Mouse (Mus musculus): ENCODE measurements at regions not wholly inside any gene's neighbourhood (a gene's known extent, or its start where the extent isn't known, plus 50 kb on each side); places are given as distances from the start of the nearest gene placed in this dataset.

- ATAC-seq (ENCODE audit: low read depth) (no peak), DNase-seq (no peak)
- no peak overlapping the region for H3K4me3 ChIP-seq (replicated peaks)
- no peaks in the 10 kb centered on the region for H3K9me3 ChIP-seq (replicated peaks)
- no peak overlapping the region for H3K27ac ChIP-seq
- H3K4me1 ChIP-seq (replicated peaks): peaks cover 42% of the 10 kb centered on the region
- H3K9ac ChIP-seq: no peak overlapping the region
- H3K4me2 ChIP-seq: no peak overlapping the region
- H3K36me3 ChIP-seq: no peaks in the 10 kb centered on the region
- WGBS (ENCODE audit: insufficient replicate concordance): 27% methylated on average over 7 of the region's 7 CpGs
- peaks cover 8% of the 10 kb centered on the region; the same call in 1 of the 2 replicates for H3K27me3 ChIP-seq
These were observed 57.5 kb upstream of the Sec14l1 start for GRCm38 (mm10) chr11:117057451-117057850.

GRCm38 (mm10) chr11:117059120-117059519 lies 55.8 kb upstream of the Sec14l1 start:
- Histone ChIP-seq H3K36me3 (no peaks in the 10 kb centered on the region), H3K4me3 (replicated peaks) (no peak overlapping the region), H3K9ac (no peak overlapping the region), H3K9me3 (replicated peaks) (no peaks in the 10 kb centered on the region), H3K27me3 (peaks cover 14% of the 10 kb centered on the region), H3K4me2 (no peak overlapping the region; the same call in 1 of the 2 replicates), H3K27ac (peak overlapping the region; percentile 13), H3K4me1 (replicated peaks) (peaks cover 42% of the 10 kb centered on the region)
- WGBS (ENCODE audit: insufficient replicate concordance): 25% methylated on average over 8 of the region's 8 CpGs
- DNase-seq (no peak), ATAC-seq (ENCODE audit: low read depth) (peak; percentile 58)

GRCm38 (mm10) chr11:117059981-117060705 lies 54.8 kb upstream of the Sec14l1 start:
- peak overlapping the region; percentile 64 for H3K4me2 ChIP-seq
- WGBS (ENCODE audit: insufficient replicate concordance): 12% methylated on average over 19 of the region's 19 CpGs
- H3K27me3 ChIP-seq: peaks cover 14% of the 10 kb centered on the region
- 0 out of 2 replicates have a peak overlapping the region, but pooled peaks have one; percentile 11 for H3K9ac ChIP-seq
- peak overlapping the region; percentile 34 for H3K4me3 ChIP-seq (replicated peaks)
- no peaks in the 10 kb centered on the region for H3K9me3 ChIP-seq (replicated peaks)
- H3K36me3 ChIP-seq: no peaks in the 10 kb centered on the region
- ATAC-seq (ENCODE audit: low read depth): peak; percentile 68
- DNase-seq: peak; percentile 50
- peaks cover 42% of the 10 kb centered on the region for H3K4me1 ChIP-seq (replicated peaks)
- peak overlapping the region; percentile 71 for H3K27ac ChIP-seq

GRCm38 (mm10) chr11:117060706-117061337 lies 54.1 kb upstream of the Sec14l1 start:
- H3K4me1 ChIP-seq (replicated peaks): peaks cover 42% of the 10 kb centered on the region
- no peaks in the 10 kb centered on the region for H3K36me3 ChIP-seq
- DNase-seq (peak; percentile 24), ATAC-seq (ENCODE audit: low read depth) (peak; percentile 51)
- peaks cover 14% of the 10 kb centered on the region for H3K27me3 ChIP-seq
- 0 out of 2 replicates have a peak overlapping the region, but pooled peaks have one; percentile 11 for H3K9ac ChIP-seq
- peak overlapping the region; percentile 34 for H3K4me3 ChIP-seq (replicated peaks)
- H3K9me3 ChIP-seq (replicated peaks): no peaks in the 10 kb centered on the region
- peak overlapping the region; percentile 71 for H3K27ac ChIP-seq
- H3K4me2 ChIP-seq: peak overlapping the region; percentile 64
- WGBS (ENCODE audit: insufficient replicate concordance): 27% methylated on average over 8 of the region's 9 CpGs

GRCm38 (mm10) chr11:117062772-117063499 lies 52.0 kb upstream of the Sec14l1 start:
- H3K27ac ChIP-seq: no peak overlapping the region
- H3K4me2 ChIP-seq: no peak overlapping the region
- H3K4me3 ChIP-seq (replicated peaks): no peak overlapping the region
- H3K36me3 ChIP-seq: no peaks in the 10 kb centered on the region
- DNase-seq (no peak), ATAC-seq (ENCODE audit: low read depth) (no peak)
- 64% methylated on average over 14 of the region's 14 CpGs for WGBS (ENCODE audit: insufficient replicate concordance)
- H3K9ac ChIP-seq: no peak overlapping the region
- H3K27me3 ChIP-seq: peaks cover 10% of the 10 kb centered on the region; the same call in 1 of the 2 replicates
- H3K9me3 ChIP-seq (replicated peaks): no peaks in the 10 kb centered on the region
- H3K4me1 ChIP-seq (replicated peaks): peaks cover 33% of the 10 kb centered on the region
